Mouse (Mus musculus) forebrain, embryonic 16.5 days (tissue): Measurements from ENCODE around the gene Bcat1. TPM values are rescaled to one million over a fixed set of nuclear protein-coding genes. Genes with fewer than 3 reads are reported as not detected.
A peak's percentile ranks its signal among the peaks of the same experiment; 100 is the strongest.

Experiments used
- ATAC-seq: fragments of 200-750 bp; cut with Nextera tagmentation; 2 replicates; pipeline ENCODE4 v1.8.0; 2017; ENCODE audit warnings: mild to moderate bottlenecking, moderate library complexity
- H3K27ac ChIP-seq: fragments of 300-500 bp; sonication (generic); 2 replicates; pipeline ENCODE4 v1.5.1; 2014; ENCODE audit warnings: low read length, control low read depth
- H3K27me3 ChIP-seq: fragments of 300-500 bp; sonication (generic); replicated peaks from 2 replicates; pipeline ENCODE4 v1.6.1; 2014; ENCODE audit warnings: low read length; ENCODE audit not compliant: control insufficient read depth, insufficient read depth
- H3K36me3 ChIP-seq: fragments of 300-500 bp; sonication (generic); 2 replicates; pipeline ENCODE4 v1.6.1; 2014; ENCODE audit not compliant: control insufficient read depth, insufficient read depth
- H3K4me1 ChIP-seq: fragments of 300-500 bp; sonication (generic); replicated peaks from 2 replicates; pipeline ENCODE4 v1.6.1; 2014; ENCODE audit warnings: low read length; ENCODE audit not compliant: control insufficient read depth, insufficient read depth
- H3K4me2 ChIP-seq: fragments of 300-500 bp; sonication (generic); 2 replicates; pipeline ENCODE4 v1.6.1; 2014; ENCODE audit warnings: mild to moderate bottlenecking, low read length, control low read depth
- H3K4me3 ChIP-seq: fragments of 300-500 bp; sonication (generic); replicated peaks from 2 replicates; pipeline ENCODE4 v1.5.1; 2014; ENCODE audit warnings: mild to moderate bottlenecking, low read length, control low read depth
- H3K9ac ChIP-seq: fragments of 300-500 bp; sonication (generic); replicated peaks from 2 replicates; pipeline ENCODE4 v1.6.1; 2014; ENCODE audit warnings: low read depth, low read length, control low read depth
- H3K9me3 ChIP-seq: fragments of 300-500 bp; sonication (generic); 2 replicates; pipeline ENCODE4 v1.6.1; 2016; ENCODE audit warnings: low read length; ENCODE audit not compliant: control insufficient read depth
- WGBS: fragments of 180-500 bp; shearing (Covaris S2); extraction: QIAGEN DNeasy Blood & Tissue Kit; methylation state at CpG from one replicate; pipeline ENCODE4 v1.1.7; 2014; 5-methylcytosine and 5-hydroxymethylcytosine counted together
- polyA plus RNA-seq: library from polyadenylated mRNA; unstranded; fragments of >200 nt; fragmentation: Nextera tagmentation; extraction: Ambion mirVana; gene quantifications from 2 replicates; pipeline ENCODE4 v1.2.1, GENCODE M21; 2015

The Bcat1 gene
- 108 and 110 TPM in 2 replicates for polyA plus RNA-seq

GRCm38 (mm10) chr6:145075548-145076224 lies at the start of gene Bcat1:
Gene Bcat1, minus strand, starts transcription at chr6:145076184.
- Histone ChIP-seq H3K9me3 (no peaks in the 10 kb centered on the region), H3K27ac (no peak within 1 kb of the TSS), H3K4me3 (peak within 1 kb of the TSS; percentile 57), H3K4me2 (peak within 1 kb of the TSS; percentile 99), H3K9ac (peak within 1 kb of the TSS; percentile 65), H3K36me3 (no peaks in the 10 kb centered on the region), H3K4me1 (0 out of 2 replicates have a peak, but pooled peaks cover 7% of the 10 kb centered on the region), H3K27me3 (no peaks in the 10 kb centered on the region)
- WGBS = under 1% methylated on average over 39 of the region's 39 CpGs
- peak; percentile 81 for ATAC-seq

GRCm38 (mm10) chr6:145125591-145126113 lies 49.7 kb upstream of the Bcat1 start:
- ATAC-seq = 0 out of 2 replicates have a peak, but pooled peaks have one; percentile 38
- 67% methylated on average over 7 of the region's 7 CpGs for whole genome bisulfite sequencing
- Histone ChIP-seq H3K4me2 (no peak overlapping the region), H3K4me1 (no peaks in the 10 kb centered on the region), H3K36me3 (no peaks in the 10 kb centered on the region), H3K9me3 (no peaks in the 10 kb centered on the region), H3K9ac (no peak overlapping the region), H3K27ac (no peak overlapping the region), H3K4me3 (no peak overlapping the region), H3K27me3 (no peaks in the 10 kb centered on the region)

GRCm38 (mm10) chr6:145124621-145125020 lies 48.6 kb upstream of the Bcat1 start:
- H3K4me2 ChIP-seq = no peak overlapping the region
- no peak for ATAC-seq
- WGBS = 70% methylated on average over 1 of the region's 1 CpGs

GRCm38 (mm10) chr6:145123136-145124060 lies 47.4 kb upstream of the Bcat1 start:
- Histone ChIP-seq H3K9me3 (no peaks in the 10 kb centered on the region), H3K4me1 (no peaks in the 10 kb centered on the region), H3K27ac (no peak overlapping the region), H3K27me3 (no peaks in the 10 kb centered on the region), H3K9ac (no peak overlapping the region), H3K4me3 (no peak overlapping the region), H3K36me3 (no peaks in the 10 kb centered on the region), H3K4me2 (no peak overlapping the region)
- 84% methylated on average over 11 of the region's 11 CpGs for WGBS
- ATAC-seq = no peak

More at GRCm38 (mm10) chr6:145124621-145125020, 48.6 kb upstream of the Bcat1 start:
- H3K4me1 ChIP-seq = no peaks in the 10 kb centered on the region
- H3K4me3 ChIP-seq = no peak overlapping the region
- H3K27me3 ChIP-seq = no peaks in the 10 kb centered on the region
- no peaks in the 10 kb centered on the region for H3K36me3 ChIP-seq
- H3K9ac ChIP-seq = no peak overlapping the region
- no peak overlapping the region for H3K27ac ChIP-seq
- H3K9me3 ChIP-seq = no peaks in the 10 kb centered on the region

GRCm38 (mm10) chr6:145122423-145123059 lies 46.6 kb upstream of the Bcat1 start:
- no peak overlapping the region for H3K4me3 ChIP-seq
- no peak overlapping the region for H3K27ac ChIP-seq
- H3K36me3 ChIP-seq = no peaks in the 10 kb centered on the region
- no peak overlapping the region for H3K9ac ChIP-seq
- no peaks in the 10 kb centered on the region for H3K4me1 ChIP-seq
- no peak overlapping the region for H3K4me2 ChIP-seq
- no peaks in the 10 kb centered on the region for H3K9me3 ChIP-seq
- no peaks in the 10 kb centered on the region for H3K27me3 ChIP-seq
- WGBS = 22% methylated on average over 8 of the region's 8 CpGs
- ATAC-seq = no peak

GRCm38 (mm10) chr6:145121590-145122420 lies 45.8 kb upstream of the Bcat1 start:
- Histone ChIP-seq H3K4me2 (no peak overlapping the region), H3K36me3 (no peaks in the 10 kb centered on the region), H3K27ac (no peak overlapping the region), H3K9me3 (no peaks in the 10 kb centered on the region), H3K9ac (no peak overlapping the region), H3K4me3 (no peak overlapping the region), H3K27me3 (no peaks in the 10 kb centered on the region), H3K4me1 (peaks cover under 1% of the 10 kb centered on the region)
- ATAC-seq = no peak
- 55% methylated on average over 21 of the region's 21 CpGs for WGBS

GRCm38 (mm10) chr6:145120787-145121589 lies 45.0 kb upstream of the Bcat1 start:
- Histone ChIP-seq H3K4me3 (no peak overlapping the region), H3K4me2 (no peak overlapping the region), H3K9ac (no peak overlapping the region), H3K36me3 (no peaks in the 10 kb centered on the region), H3K27ac (no peak overlapping the region), H3K4me1 (peaks cover 9% of the 10 kb centered on the region), H3K27me3 (no peaks in the 10 kb centered on the region), H3K9me3 (no peaks in the 10 kb centered on the region)
- WGBS = 59% methylated on average over 18 of the region's 18 CpGs
- no peak for ATAC-seq

- no peak overlapping the region for H3K4me3 ChIP-seq
- WGBS = 82% methylated on average over 2 of the region's 2 CpGs
- H3K4me2 ChIP-seq = no peak overlapping the region
- no peaks in the 10 kb centered on the region for H3K9me3 ChIP-seq
- no peak for ATAC-seq
- H3K27ac ChIP-seq = no peak overlapping the region
- peaks cover 9% of the 10 kb centered on the region for H3K4me1 ChIP-seq
- H3K36me3 ChIP-seq = no peaks in the 10 kb centered on the region
- no peaks in the 10 kb centered on the region for H3K27me3 ChIP-seq
- no peak overlapping the region for H3K9ac ChIP-seq
These were observed 44.1 kb upstream of the Bcat1 start for GRCm38 (mm10) chr6:145120086-145120485.
